Mouse (Mus musculus): ENCODE results near the gene Pstk. TPM values are rescaled to one million over a fixed set of nuclear protein-coding genes. Genes with fewer than 3 reads are reported as not detected.

The Pstk gene
- polyA plus RNA-seq, 1 experiment from 2014 or later, result 69.5 TPM

DNA sequence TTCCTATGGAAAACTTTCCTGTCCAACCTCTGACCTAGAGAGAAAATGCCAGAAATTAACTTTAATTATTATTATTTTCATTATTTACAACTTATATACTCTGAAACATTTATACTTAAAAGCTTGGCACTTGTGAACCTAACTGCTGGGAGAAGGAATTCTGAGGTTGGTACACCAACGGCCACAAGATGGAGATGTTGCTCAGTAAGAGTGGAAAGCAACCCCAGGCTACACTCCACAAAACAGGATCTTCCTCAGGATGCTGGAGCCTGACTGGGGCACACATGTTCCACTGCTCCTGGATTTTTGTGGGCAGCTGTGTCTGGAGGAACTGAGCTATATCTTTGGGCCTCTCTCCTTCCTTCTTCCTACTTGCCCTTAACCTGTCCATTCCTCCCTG, 61.3 kb downstream of the Pstk start:
- Histone ChIP-seq H3K27me3 (ENCODE audit: control insufficient read depth, insufficient read depth, low read length) (no peaks in the 10 kb centered on the region), H3K27ac (replicated peaks; ENCODE audit: low read depth, low read length) (no peak overlapping the region), H3K4me2 (ENCODE audit: low read depth, severe bottlenecking) (no peak overlapping the region), H3K4me1 (ENCODE audit: control insufficient read depth, insufficient read depth, low read length) (no peaks in the 10 kb centered on the region), H3K9me3 (ENCODE audit: control insufficient read depth, low read length) (no peaks in the 10 kb centered on the region), H3K36me3 (ENCODE audit: control insufficient read depth, insufficient read depth, low read length) (no peaks in the 10 kb centered on the region), H3K4me3 (ENCODE audit: low read depth, low read length) (no peak overlapping the region), H3K9ac (ENCODE audit: low read length) (no peak overlapping the region)
- WGBS, result 21% methylated on average over 1 of the region's 1 CpGs
- peak; percentile 65 for DNase-seq (ENCODE audit: low spot score)
- no peak for ATAC-seq (ENCODE audit: insufficient number of reproducible peaks, low FRiP score, low TSS enrichment, low read depth)

GRCm38 (mm10) chr7:131434276-131434675, 63.3 kb downstream of the Pstk start:
- Histone ChIP-seq H3K4me3 (ENCODE audit: low read depth, low read length) (no peak overlapping the region), H3K9me3 (ENCODE audit: control insufficient read depth, low read length) (no peaks in the 10 kb centered on the region), H3K4me1 (ENCODE audit: control insufficient read depth, insufficient read depth, low read length) (no peaks in the 10 kb centered on the region), H3K36me3 (ENCODE audit: control insufficient read depth, insufficient read depth, low read length) (no peaks in the 10 kb centered on the region), H3K4me2 (ENCODE audit: low read depth, severe bottlenecking) (no peak overlapping the region), H3K27ac (replicated peaks; ENCODE audit: low read depth, low read length) (no peak overlapping the region), H3K9ac (ENCODE audit: low read length) (no peak overlapping the region), H3K27me3 (ENCODE audit: control insufficient read depth, insufficient read depth, low read length) (no peaks in the 10 kb centered on the region)
- no peak for DNase-seq (ENCODE audit: low spot score)
- ATAC-seq (ENCODE audit: insufficient number of reproducible peaks, low FRiP score, low TSS enrichment, low read depth), result no peak
- WGBS, result 84% methylated on average over 1 of the region's 1 CpGs

DNA sequence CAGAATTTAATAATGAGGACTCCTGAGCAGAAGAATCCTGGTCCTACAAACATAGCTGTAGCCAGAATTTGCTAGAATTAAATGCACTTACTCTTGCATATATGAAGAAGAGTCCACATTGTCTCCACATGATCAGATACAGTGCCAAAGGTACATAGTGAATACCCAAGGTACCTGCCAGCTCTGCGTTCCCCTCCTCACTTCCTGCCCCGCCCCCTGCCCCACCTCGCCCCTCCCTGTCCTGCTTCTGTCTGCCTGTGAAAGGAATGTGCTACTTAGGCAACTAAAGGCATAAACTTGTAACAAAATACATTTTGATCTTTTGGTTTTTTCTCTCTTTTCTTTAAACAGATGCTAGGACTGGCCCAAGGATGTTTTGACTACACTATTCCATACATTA, 66.1 kb downstream of the Pstk start:
- H3K9ac ChIP-seq (ENCODE audit: low read length), result no peak overlapping the region
- ATAC-seq (ENCODE audit: insufficient number of reproducible peaks, low FRiP score, low TSS enrichment, low read depth) (no peak), DNase-seq (ENCODE audit: low spot score) (no peak)
- H3K4me2 ChIP-seq (ENCODE audit: low read depth, severe bottlenecking), result no peak overlapping the region
- no peak overlapping the region for H3K27ac ChIP-seq (replicated peaks; ENCODE audit: low read depth, low read length)
- 50% methylated on average over 3 of the region's 3 CpGs for WGBS
- no peak overlapping the region for H3K4me3 ChIP-seq (ENCODE audit: low read depth, low read length)
- H3K27me3 ChIP-seq (ENCODE audit: control insufficient read depth, insufficient read depth, low read length), result no peaks in the 10 kb centered on the region
- H3K9me3 ChIP-seq (ENCODE audit: control insufficient read depth, low read length), result no peaks in the 10 kb centered on the region
- H3K36me3 ChIP-seq (ENCODE audit: control insufficient read depth, insufficient read depth, low read length), result no peaks in the 10 kb centered on the region
- H3K4me1 ChIP-seq (ENCODE audit: control insufficient read depth, insufficient read depth, low read length), result no peaks in the 10 kb centered on the region

Other genes starting within 250 kb of the Pstk start
- not detected in 2 replicates for gene 4933402N03Rik, start 224.8 kb upstream of the Pstk start, polyA plus RNA-seq (2014; fragmentation: Nextera tagmentation; extraction: Ambion mirVana)
- not detected in 2 replicates for gene 5430419D17Rik, start 196.7 kb upstream of the Pstk start, polyA plus RNA-seq (2014; fragmentation: Nextera tagmentation; extraction: Ambion mirVana)
- not detected in 2 replicates for gene Cuzd1, start 48.8 kb upstream of the Pstk start, polyA plus RNA-seq (2014; fragmentation: Nextera tagmentation; extraction: Ambion mirVana)
- not detected in 2 replicates for gene Fam24b, start 41.6 kb upstream of the Pstk start, polyA plus RNA-seq (2014; fragmentation: Nextera tagmentation; extraction: Ambion mirVana)
- not detected in 2 replicates for gene Fam24a, start 37.3 kb upstream of the Pstk start, polyA plus RNA-seq (2014; fragmentation: Nextera tagmentation; extraction: Ambion mirVana)
- gene 2310057M21Rik, start 8.4 kb upstream of the Pstk start, polyA plus RNA-seq (2014; fragmentation: Nextera tagmentation; extraction: Ambion mirVana), result 18.6 and 24.3 TPM in 2 replicates
- gene Ikzf5, start 39.4 kb downstream of the Pstk start, polyA plus RNA-seq (2014; fragmentation: Nextera tagmentation; extraction: Ambion mirVana), result 26.8 and 27.7 TPM in 2 replicates
- 69.8 and 70.8 TPM in 2 replicates for gene Acadsb, start 39.5 kb downstream of the Pstk start, polyA plus RNA-seq (2014; fragmentation: Nextera tagmentation; extraction: Ambion mirVana)
- gene Hmx3, start 171.7 kb downstream of the Pstk start, polyA plus RNA-seq (2014; fragmentation: Nextera tagmentation; extraction: Ambion mirVana), result not detected in 2 replicates
- not detected in 2 replicates for gene Hmx2, start 177.6 kb downstream of the Pstk start, polyA plus RNA-seq (2014; fragmentation: Nextera tagmentation; extraction: Ambion mirVana)
- 291 and 296 TPM in 2 replicates for gene Bub3, start 189.1 kb downstream of the Pstk start, polyA plus RNA-seq (2014; fragmentation: Nextera tagmentation; extraction: Ambion mirVana)